Mouse (Mus musculus) CH12.LX (cell line): ENCODE data around the gene Syne3. TPM values are rescaled to one million over a fixed set of nuclear protein-coding genes. Genes with fewer than 3 reads are reported as not detected.

Source experiments
- DNase-seq: peaks from one replicate; pipeline ENCODE4 v3.0.0-alpha.2; 2013; ENCODE audit errors: extremely low read depth
- H3K27ac ChIP-seq: 2 replicates; pipeline ENCODE4 v1.5.1; 2012; ENCODE audit warnings: low read depth, mild to moderate bottlenecking, control low read depth, moderate library complexity; ENCODE audit not compliant: insufficient read depth
- H3K27me3 ChIP-seq: replicated peaks from 2 replicates; pipeline ENCODE3; 2012; ENCODE audit warnings: inconsistent platforms
- H3K36me3 ChIP-seq, 2 experiments: replicated peaks in 1 of 2; 2 replicates each; pipeline versions ENCODE3 to v1.6.1; 2012; ENCODE audit warnings: inconsistent platforms in 1 of 2, low read length in 1 of 2, mild to moderate bottlenecking in 1 of 2, mixed read lengths in 1 of 2, moderate library complexity in 1 of 2; ENCODE audit not compliant: control insufficient read depth in 1 of 2, insufficient read depth in 1 of 2
- H3K4me1 ChIP-seq, 2 experiments: 2 replicates each; pipeline ENCODE4 v1.6.1; 2012; ENCODE audit warnings: inconsistent platforms in 1 of 2, moderate library complexity in 1 of 2; ENCODE audit not compliant: insufficient read depth in 2 of 2, control insufficient read depth in 1 of 2
- H3K4me2 ChIP-seq: 2 replicates; pipeline ENCODE4 v1.6.1; 2012; ENCODE audit warnings: low read depth, mild to moderate bottlenecking, control low read depth; ENCODE audit not compliant: poor library complexity, insufficient read depth, severe bottlenecking
- H3K4me3 ChIP-seq, 3 experiments: fragments of 150-350 bp in 1 of 3; sonication (generic) in 1 of 3; replicated peaks in 1 of 3; 2 replicates each; pipeline versions ENCODE3 to v1.5.1; 2011 to 2012; ENCODE audit warnings: low read depth in 2 of 3, low read length in 2 of 3, mild to moderate bottlenecking in 2 of 3, moderate library complexity in 2 of 3, control low read depth in 1 of 3, improper control_type of control experiment in 1 of 3, inconsistent platforms in 1 of 3, mixed read lengths in 1 of 3; ENCODE audit not compliant: poor library complexity in 1 of 3
- H3K79me2 ChIP-seq: replicated peaks from 2 replicates; pipeline ENCODE4 v1.6.1; 2012; ENCODE audit warnings: mild to moderate bottlenecking, moderate library complexity; ENCODE audit not compliant: control insufficient read depth, poor library complexity, insufficient read depth, severe bottlenecking; ENCODE audit errors: extremely low read depth
- H3K9ac ChIP-seq: 2 replicates; pipeline ENCODE4 v1.6.1; 2012; ENCODE audit warnings: low read depth, mild to moderate bottlenecking, control low read depth, moderate library complexity; ENCODE audit not compliant: insufficient read depth
- H3K9me3 ChIP-seq: replicated peaks from 2 replicates; pipeline ENCODE3; 2012; ENCODE audit warnings: low read length, inconsistent platforms, mixed read lengths
- BHLHE40 ChIP-seq: IDR thresholded peaks from 2 replicates; pipeline ENCODE4 v1.6.1; 2011; ENCODE audit warnings: mild to moderate bottlenecking, low read depth, low read length, improper control_type of control experiment
- CTCF ChIP-seq, 2 experiments: IDR thresholded peaks in 1 of 2; conservative IDR thresholded peaks in 1 of 2; 2 replicates each; pipeline ENCODE4 v1.5.1; 2011 to 2012; ENCODE audit warnings: low read depth in 2 of 2, low read length in 2 of 2, improper control_type of control experiment in 1 of 2, inconsistent platforms in 1 of 2, mild to moderate bottlenecking in 1 of 2, moderate library complexity in 1 of 2
- HCFC1 ChIP-seq: IDR thresholded peaks from 2 replicates; pipeline ENCODE4 v1.6.1; 2012; ENCODE audit warnings: low read depth, mild to moderate bottlenecking, inconsistent platforms, low read length, improper control_type of control experiment
- JUN ChIP-seq: IDR thresholded peaks from 2 replicates; pipeline ENCODE4 v1.6.1; 2011; ENCODE audit warnings: low read depth, mild to moderate bottlenecking, low read length, improper control_type of control experiment, moderate library complexity; ENCODE audit not compliant: insufficient read depth
- MAFK ChIP-seq: IDR thresholded peaks from 2 replicates; pipeline ENCODE4 v1.6.1; 2011; ENCODE audit warnings: low read length, improper control_type of control experiment; ENCODE audit not compliant: insufficient replicate concordance
- MAZ ChIP-seq: IDR thresholded peaks from 2 replicates; pipeline ENCODE4 v1.6.1; 2012; ENCODE audit warnings: low read depth, mild to moderate bottlenecking, inconsistent platforms, low read length, improper control_type of control experiment, moderate library complexity
- MYC ChIP-seq: IDR thresholded peaks from 2 replicates; pipeline ENCODE4 v1.6.1; 2011; ENCODE audit warnings: low read depth, mild to moderate bottlenecking, improper control_type of control experiment, low read length
- NELFE ChIP-seq: IDR thresholded peaks from 2 replicates; pipeline ENCODE4 v1.6.1; 2011; ENCODE audit warnings: low read depth, low read length, improper control_type of control experiment
- PAX5 ChIP-seq: IDR thresholded peaks from 2 replicates; pipeline ENCODE4 v1.6.1; 2012; ENCODE audit warnings: low read length, inconsistent platforms, mixed read lengths
- POLR2AphosphoS2 ChIP-seq: IDR thresholded peaks from 2 replicates; pipeline ENCODE4 v1.6.1; 2011; ENCODE audit warnings: low read depth, low read length, improper control_type of control experiment
- RAD21 ChIP-seq: IDR thresholded peaks from 2 replicates; pipeline ENCODE4 v1.6.1; 2011; ENCODE audit warnings: low read depth, mild to moderate bottlenecking, low read length, improper control_type of control experiment, moderate library complexity
- RCOR1 ChIP-seq: conservative IDR thresholded peaks from 2 replicates; pipeline ENCODE4 v1.6.1; 2012; ENCODE audit warnings: low read depth, mild to moderate bottlenecking, inconsistent platforms, low read length, improper control_type of control experiment
- SMC3 ChIP-seq: IDR thresholded peaks from 2 replicates; pipeline ENCODE4 v1.6.1; 2011; ENCODE audit warnings: low read depth, low read length, improper control_type of control experiment
- TBP ChIP-seq: conservative IDR thresholded peaks from 2 replicates; pipeline ENCODE4 v1.6.1; 2011; ENCODE audit warnings: low read depth, low read length, improper control_type of control experiment
- UBTF ChIP-seq: IDR thresholded peaks from 2 replicates; pipeline ENCODE4 v1.6.1; 2012; ENCODE audit warnings: low read depth, mild to moderate bottlenecking, inconsistent platforms, low read length, improper control_type of control experiment, moderate library complexity
- USF2 ChIP-seq: conservative IDR thresholded peaks from 2 replicates; pipeline ENCODE4 v1.6.1; 2011; ENCODE audit warnings: low read depth, low read length, improper control_type of control experiment
- ZC3H11A ChIP-seq: IDR thresholded peaks from 2 replicates; pipeline ENCODE4 v1.6.1; 2012; ENCODE audit warnings: low read depth, mild to moderate bottlenecking, inconsistent platforms, low read length, improper control_type of control experiment
- ZNF384 ChIP-seq: IDR thresholded peaks from 2 replicates; pipeline ENCODE4 v1.6.1; 2012; ENCODE audit warnings: low read depth, low read length, improper control_type of control experiment, inconsistent platforms
- dilution Hi-C: fragments of 300-500 bp; cut with MboI; formaldehyde crosslinking; loops from 2 replicates; pipeline ENCODE4 v1.14.3; 2020; ENCODE audit warnings: low sequenced_read_pairs; ENCODE audit not compliant: extremely low pct_unique_long_range_greater_than_20kb, extremely low pct_ligation_motif_present
- in situ Hi-C: fragments of 300-500 bp; cut with MboI; formaldehyde crosslinking; loops from 3 replicates; pipeline ENCODE4 v1.14.3; 2019; ENCODE audit warnings: low sequenced_read_pairs, low pct_ligation_motif_present, low pct_unique_long_range_greater_than_20kb, mixed read lengths
- polyA plus RNA-seq: library from polyadenylated mRNA; unstranded; fragments of >175 nt; gene quantifications from 2 replicates; pipeline ENCODE4 v1.2.1, GENCODE M21; 2012; ENCODE audit warnings: low read depth; ENCODE audit not compliant: insufficient read length
- total RNA-seq, 2 experiments: library from RNA; depleted of rRNA; stranded (reverse); fragments of 300-350 nt in 1 of 2; fragments of >200 nt in 1 of 2; gene quantifications; 2 replicates each; pipeline ENCODE4 v1.2.3; 2012 to 2014

Gene Syne3
- total and polyA plus RNA-seq, 3 experiments, result 5.3 to 18.7 (median 7.3) TPM

- no peak overlapping the region for H3K27ac ChIP-seq
- no peak overlapping the region for H3K9ac ChIP-seq
- dilution Hi-C loops, result no loop called here
- DNase-seq, result no peak
- H3K79me2 ChIP-seq, result no peaks in the 10 kb centered on the region
- no peak overlapping the region for H3K4me2 ChIP-seq
- H3K27me3 ChIP-seq, result no peaks in the 10 kb centered on the region
- in situ Hi-C loops, result loop anchor here (10.0 to 25.0 kb wide), 2 partner anchors 179 to 496 kb away; partner anchors contain the start of gene Dicer1
- peaks cover 58 to 76% of the 10 kb centered on the region in 2 experiments for H3K36me3 ChIP-seq
- no peak overlapping the region for H3K4me3 ChIP-seq
- H3K9me3 ChIP-seq, result peaks cover 7% of the 10 kb centered on the region
- no peaks in the 10 kb centered on the region; a peak in 1 of 4 replicates for H3K4me1 ChIP-seq
- no peak for TF ChIP-seq MAZ
- TF ChIP-seq BHLHE40, result no peak
- TF ChIP-seq MAFK, result no peak
- TF ChIP-seq PAX5, result no peak
- no peak for TF ChIP-seq ZC3H11A
- no peak for TF ChIP-seq RCOR1
- no peak for TF ChIP-seq RAD21
- no peak for TF ChIP-seq MYC
- TF ChIP-seq USF2, result no peak
- no peak for TF ChIP-seq SMC3
- TF ChIP-seq TBP, result no peak
- no peak for TF ChIP-seq JUN
- TF ChIP-seq NELFE, result no peak
- TF ChIP-seq ZNF384, result no peak
- TF ChIP-seq UBTF, result no peak
- TF ChIP-seq HCFC1, result no peak
Observed at GRCm38 (mm10) chr12:104933800-104934199, 75.8 kb downstream of the Syne3 start.

- Histone ChIP-seq H3K79me2 (no peaks in the 10 kb centered on the region), H3K9ac (no peak overlapping the region), H3K27ac (no peak overlapping the region), H3K4me3 (no peak overlapping the region), H3K9me3 (peaks cover 7% of the 10 kb centered on the region), H3K4me1 (no peaks in the 10 kb centered on the region; a peak in 1 of 4 replicates), H3K36me3 (peaks cover 54 to 70% of the 10 kb centered on the region in 2 experiments), H3K27me3 (no peaks in the 10 kb centered on the region), H3K4me2 (no peak overlapping the region)
- no peak for TF ChIP-seq POLR2AphosphoS2
- peak in 1 of 2 experiments; percentile 54; a peak in 2 of 4 replicates for TF ChIP-seq CTCF (conservative IDR thresholded peaks at IDR 0.05 in 1 of 2, IDR thresholded peaks at IDR 0.05 in 1 of 2; ENCODE audit: low read depth in 2 of 2, low read length in 2 of 2)
- TF ChIP-seq SMC3, result peak; percentile 6; the same call in 1 of the 2 replicates
- in situ Hi-C loops (loop anchor here (10.0 to 25.0 kb wide), 2 partner anchors 178 to 496 kb away; partner anchors contain the start of gene Dicer1), dilution Hi-C loops (no loop called here)
- peak; percentile 12 for DNase-seq
Observed at GRCm38 (mm10) chr12:104933217-104933616, 76.4 kb downstream of the Syne3 start.
